Mouse (Mus musculus) leukemia stem cell, adult 10-12 weeks (primary cell): ENCODE results near the gene Lrp6. TPM values are rescaled to one million over a fixed set of nuclear protein-coding genes. Genes with fewer than 3 reads are reported as not detected.

ENCODE experiments used
- polyA plus RNA-seq: library from polyadenylated mRNA; stranded (reverse); fragments of >175 nt; gene quantifications from 2 replicates; pipeline ENCODE4 v1.2.3, GENCODE M21; 2012; ENCODE audit warnings: low replicate concordance

Lrp6 gene
- 12.3 and 13.3 TPM in 2 replicates for polyA plus RNA-seq

DNA sequence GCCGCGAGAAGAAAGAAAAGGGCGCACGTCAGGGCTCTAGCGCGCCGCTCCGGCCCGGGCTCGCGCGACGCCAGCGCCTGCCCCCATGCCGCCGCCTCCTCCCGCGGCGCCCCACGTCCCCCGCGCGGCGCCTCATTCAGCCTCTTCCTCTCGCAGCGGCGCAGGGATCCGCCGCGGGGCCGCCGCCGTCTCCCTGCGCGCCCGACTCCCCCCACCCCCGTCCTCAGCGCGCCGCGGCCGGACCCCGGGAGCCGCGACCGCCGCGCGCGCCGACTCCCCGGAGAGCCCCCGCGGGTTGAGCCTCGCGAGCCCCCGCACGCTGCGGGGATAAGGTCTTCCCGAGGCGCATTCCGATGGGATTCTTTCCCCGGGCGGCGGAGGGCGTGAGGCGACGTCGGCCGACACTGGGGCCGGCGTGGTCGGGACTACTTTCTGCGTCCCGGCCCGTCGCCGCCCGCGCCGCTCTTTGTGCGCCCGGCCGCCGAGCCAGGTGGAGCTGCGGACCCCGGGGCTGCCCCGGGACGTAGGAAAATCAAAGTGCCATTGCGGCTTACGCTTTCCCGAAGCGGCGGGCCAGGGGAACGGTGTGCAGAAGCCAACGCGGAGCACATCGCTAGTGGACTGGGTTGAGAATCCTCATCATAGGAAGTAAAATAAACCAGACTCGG lies at the start of gene Lrp6:
Lrp6 (minus strand) TSS at position 148 of the 668 bp plus-strand sequence.

Other genes starting within 250 kb of the Lrp6 start
- gene Bcl2l14, start 170.6 kb downstream of the Lrp6 start, polyA plus RNA-seq, result not detected in 2 replicates
- 0.09 and 0.16 TPM in 2 replicates for gene Mansc1, start 65.5 kb upstream of the Lrp6 start, polyA plus RNA-seq
- 17.6 and 25.2 TPM in 2 replicates for gene Borcs5, start 72.5 kb upstream of the Lrp6 start, polyA plus RNA-seq
- gene Dusp16, start 225.7 kb upstream of the Lrp6 start, polyA plus RNA-seq, result 1.6 and 3.2 TPM in 2 replicates